Mouse (Mus musculus): ENCODE data around the gene Olfr728. TPM values are rescaled to one million over a fixed set of nuclear protein-coding genes. Genes with fewer than 3 reads are reported as not detected.

Gene Olfr728
- polyA plus RNA-seq (2012; ENCODE audit: low replicate concordance): not detected in 2 replicates

GRCm38 (mm10) chr14:50142580-50142979 lies at the start of gene Olfr728:
Olfr728 (minus strand) TSS chr14:50142680.

GRCm38 (mm10) chr14:50188098-50188497 lies 45.6 kb upstream of the Olfr728 start, which contains the start of gene Olfr730:
Olfr730 (minus strand) TSS chr14:50188198.

DNA sequence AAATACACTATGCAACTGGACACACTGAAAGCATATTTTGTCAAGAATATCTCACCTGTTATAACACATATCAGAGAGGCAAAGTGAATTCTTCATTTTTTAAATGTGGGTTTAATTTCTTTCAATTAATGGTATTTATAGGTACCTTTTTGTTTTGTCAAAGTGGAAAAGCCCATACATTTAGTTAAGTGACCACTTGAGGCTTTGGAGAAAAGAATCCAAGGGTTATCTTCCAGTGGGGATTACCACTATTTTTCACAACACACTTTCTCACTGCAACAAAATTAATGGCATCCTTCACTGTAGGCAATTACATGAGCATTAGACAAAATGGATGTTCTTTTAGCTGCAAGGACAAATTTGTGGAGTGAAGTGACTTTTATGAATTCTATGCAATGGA lies 10.3 kb upstream of the Olfr728 start, which contains the start of gene Olfr729:
Gene Olfr729, minus strand, starts transcription at position 101 of the 400 bp plus-strand sequence.

GRCm38 (mm10) chr14:50122886-50123285 lies 19.6 kb downstream of the Olfr728 start, which contains the start of gene Olfr727:
Olfr727 (plus strand) TSS chr14:50123186.

DNA sequence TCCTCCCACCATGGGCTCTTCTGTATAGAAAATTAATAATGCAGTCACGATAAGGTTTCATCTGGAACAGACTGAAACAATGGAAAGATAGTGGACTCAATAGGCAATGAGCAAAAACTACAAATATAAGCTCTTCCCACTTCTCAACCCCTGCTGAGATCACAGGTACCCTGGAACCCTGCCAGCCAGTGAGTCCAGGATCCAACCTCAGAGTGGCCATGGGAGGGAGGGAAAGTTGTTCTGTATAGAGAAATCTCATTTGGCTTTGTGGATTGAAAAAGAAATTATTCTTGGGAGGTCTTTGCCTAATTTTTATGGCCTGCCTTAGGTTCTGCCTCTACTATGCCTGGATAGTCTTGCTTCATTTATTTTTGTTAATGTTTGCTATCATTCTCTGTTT lies 51.6 kb downstream of the Olfr728 start, which contains the start of gene Olfr726:
Gene Olfr726, minus strand, starts transcription at position 101 of the 400 bp plus-strand sequence.

Other genes with a start within 250 kb of the Olfr728 start
- not detected in 2 replicates for gene Olfr722, start 240.7 kb downstream of the Olfr728 start, polyA plus RNA-seq (2012; ENCODE audit: low replicate concordance)
- not detected in 2 replicates for gene Olfr723, start 210.9 kb downstream of the Olfr728 start, polyA plus RNA-seq (2012; ENCODE audit: low replicate concordance)
- gene Olfr724, start 179.4 kb downstream of the Olfr728 start, polyA plus RNA-seq (2012; ENCODE audit: low replicate concordance): not detected in 2 replicates
- gene Olfr725, start 102.3 kb downstream of the Olfr728 start, polyA plus RNA-seq (2012; ENCODE audit: low replicate concordance): not detected in 2 replicates
- not detected in 2 replicates for gene Olfr726, start 51.7 kb downstream of the Olfr728 start, polyA plus RNA-seq (2012; ENCODE audit: low replicate concordance)
- not detected in 2 replicates for gene Olfr727, start 19.5 kb downstream of the Olfr728 start, polyA plus RNA-seq (2012; ENCODE audit: low replicate concordance)
- gene Olfr729, start 10.2 kb upstream of the Olfr728 start, polyA plus RNA-seq (2012; ENCODE audit: low replicate concordance): not detected in 2 replicates
- not detected in 2 replicates for gene Olfr730, start 45.5 kb upstream of the Olfr728 start, polyA plus RNA-seq (2012; ENCODE audit: low replicate concordance)
- gene Olfr731, start 99.2 kb upstream of the Olfr728 start, polyA plus RNA-seq (2012; ENCODE audit: low replicate concordance): not detected in 2 replicates
- not detected in 2 replicates for gene Olfr732, start 141.5 kb upstream of the Olfr728 start, polyA plus RNA-seq (2012; ENCODE audit: low replicate concordance)
- not detected in 2 replicates for gene Olfr733, start 158.8 kb upstream of the Olfr728 start, polyA plus RNA-seq (2012; ENCODE audit: low replicate concordance)
- 0.13 TPM in 1 of 2 replicates, not detected in the other for gene Olfr734, start 184.1 kb upstream of the Olfr728 start, polyA plus RNA-seq (2012; ENCODE audit: low replicate concordance)
- not detected in 2 replicates for gene Olfr735, start 206.2 kb upstream of the Olfr728 start, polyA plus RNA-seq (2012; ENCODE audit: low replicate concordance)
- 0.39 and 0.90 TPM in 2 replicates for gene Tlr11, start 215.2 kb upstream of the Olfr728 start, polyA plus RNA-seq (2012; ENCODE audit: low replicate concordance)
- not detected in 2 replicates for gene Olfr736, start 238.5 kb upstream of the Olfr728 start, polyA plus RNA-seq (2012; ENCODE audit: low replicate concordance)

Measured in hematopoietic multipotent progenitor cell, adult 10-12 weeks (in vitro differentiated cells).